Mouse (Mus musculus) hindbrain, embryonic 15.5 days (tissue): ENCODE data around the gene Slc30a5. TPM values are rescaled to one million over a fixed set of nuclear protein-coding genes. Genes with fewer than 3 reads are reported as not detected.
A peak's percentile ranks its signal among the peaks of the same experiment; 100 is the strongest.

ENCODE experiments used
- ATAC-seq: fragments of 200-750 bp; cut with Nextera tagmentation; 2 replicates; pipeline ENCODE4 v1.8.0; 2017; ENCODE audit warnings: low read depth, moderate number of reproducible peaks, moderate TSS enrichment; ENCODE audit not compliant: low FRiP score
- H3K27ac ChIP-seq: fragments of 300-500 bp; sonication (generic); replicated peaks from 2 replicates; pipeline ENCODE4 v1.5.1; 2015; ENCODE audit warnings: mild to moderate bottlenecking, inconsistent platforms
- H3K27me3 ChIP-seq: fragments of 300-500 bp; sonication (generic); 2 replicates; pipeline ENCODE4 v1.6.1; 2015; ENCODE audit warnings: control low read depth, inconsistent platforms
- H3K36me3 ChIP-seq: fragments of 300-500 bp; sonication (generic); 2 replicates; pipeline ENCODE4 v1.6.1; 2015; ENCODE audit warnings: control low read depth, inconsistent platforms
- H3K4me1 ChIP-seq: fragments of 300-500 bp; sonication (generic); replicated peaks from 2 replicates; pipeline ENCODE4 v1.6.1; 2015; ENCODE audit warnings: control low read depth, inconsistent platforms
- H3K4me2 ChIP-seq: fragments of 300-500 bp; sonication (generic); 2 replicates; pipeline ENCODE4 v1.6.1; 2015; ENCODE audit warnings: moderate library complexity, mild to moderate bottlenecking, inconsistent platforms
- H3K4me3 ChIP-seq: fragments of 300-500 bp; sonication (generic); 2 replicates; pipeline ENCODE4 v1.5.1; 2015; ENCODE audit warnings: mild to moderate bottlenecking, inconsistent platforms
- H3K9ac ChIP-seq: fragments of 300-500 bp; sonication (generic); 2 replicates; pipeline ENCODE4 v1.6.1; 2015; ENCODE audit warnings: inconsistent platforms
- H3K9me3 ChIP-seq: fragments of 300-500 bp; sonication (generic); 2 replicates; pipeline ENCODE4 v1.6.1; 2016; ENCODE audit warnings: control low read depth, inconsistent platforms
- WGBS: fragments of 180-500 bp; shearing (Covaris S2); methylation state at CpG from one replicate; pipeline ENCODE4 v1.1.7; 2015; 5-methylcytosine and 5-hydroxymethylcytosine counted together
- polyA plus RNA-seq: library from polyadenylated mRNA; unstranded; fragments of >200 nt; fragmentation: Nextera tagmentation; extraction: Ambion mirVana; gene quantifications from 2 replicates; pipeline ENCODE4 v1.2.1, GENCODE M21; 2015

Slc30a5 gene
- polyA plus RNA-seq, 1 experiment from 2014 or later, result 35.6 TPM

DNA sequence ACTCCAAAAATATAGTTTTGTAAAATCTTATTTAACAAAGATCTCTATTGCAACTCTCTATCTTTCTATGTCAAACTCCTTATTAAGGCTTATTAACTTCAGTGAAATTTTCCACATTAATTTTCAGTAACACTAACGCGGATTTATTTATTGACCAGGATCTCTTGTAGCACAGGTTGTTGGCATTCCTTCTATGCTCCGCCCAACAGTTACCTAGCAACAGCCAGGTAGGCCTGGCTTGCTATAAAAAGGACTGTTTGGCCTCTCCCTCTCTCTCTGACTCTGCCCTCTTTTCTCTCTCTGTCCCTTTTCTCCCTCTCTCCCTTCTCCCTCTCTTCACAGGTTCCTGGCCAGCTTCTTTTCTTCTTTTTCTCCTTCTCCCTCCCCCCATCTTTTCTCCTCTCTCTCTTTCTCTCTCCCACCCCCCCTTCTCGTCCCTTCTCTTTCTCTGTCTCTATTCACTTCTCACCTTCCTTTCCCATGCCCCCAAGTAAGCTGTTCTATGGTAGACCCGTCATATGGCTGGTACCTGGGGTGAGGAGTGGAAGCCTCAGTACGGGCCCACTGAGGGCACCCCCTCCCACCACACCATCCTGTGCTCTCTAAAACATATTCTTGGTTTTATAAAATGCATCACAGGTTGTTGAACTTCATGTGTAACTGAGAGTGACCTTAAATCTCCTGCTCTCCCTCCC, 45.8 kb downstream of the Slc30a5 start:
- Histone ChIP-seq H3K4me1 (peaks cover 8% of the 10 kb centered on the region), H3K27me3 (no peaks in the 10 kb centered on the region), H3K36me3 (no peaks in the 10 kb centered on the region), H3K9ac (no peak overlapping the region), H3K4me3 (no peak overlapping the region), H3K27ac (no peak overlapping the region), H3K9me3 (no peaks in the 10 kb centered on the region), H3K4me2 (no peak overlapping the region)
- 79% methylated on average over 6 of the region's 6 CpGs for WGBS
- no peak for ATAC-seq

DNA sequence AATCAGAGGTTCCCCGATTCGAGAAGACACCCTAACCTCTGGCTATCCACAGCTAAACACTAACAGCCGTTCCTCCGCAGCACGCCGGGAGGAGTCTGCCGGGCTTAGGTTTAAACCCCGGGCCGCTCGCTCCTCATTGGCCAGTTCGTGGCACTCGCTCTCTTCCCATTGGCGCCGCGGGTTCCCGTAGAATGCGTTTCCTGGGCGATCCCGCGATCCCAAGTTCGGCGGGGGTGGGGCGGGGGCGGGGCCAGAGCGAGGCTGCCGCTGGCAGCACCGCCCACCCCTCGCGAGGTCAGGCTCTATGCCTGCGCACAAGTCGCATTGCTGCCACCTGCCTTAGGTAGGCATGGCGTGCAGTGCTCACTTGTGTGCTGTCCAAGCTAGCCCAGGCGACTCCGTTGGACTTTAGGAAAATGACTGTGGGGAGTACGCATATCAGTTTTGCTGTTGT, 46.8 kb downstream of the Slc30a5 start, which contains the start of gene Ccnb1:
Gene Ccnb1, minus strand, starts transcription at position 157 of the 454 bp plus-strand sequence.
- Histone ChIP-seq H3K4me1 (peaks cover 8% of the 10 kb centered on the region), H3K27ac (no peak within 1 kb of the TSS), H3K9me3 (no peaks in the 10 kb centered on the region), H3K9ac (peak within 1 kb of the TSS; percentile 47), H3K27me3 (no peaks in the 10 kb centered on the region), H3K36me3 (no peaks in the 10 kb centered on the region), H3K4me2 (peak within 1 kb of the TSS; percentile 100), H3K4me3 (peak within 1 kb of the TSS; percentile 68)
- WGBS, result under 1% methylated on average over 35 of the region's 35 CpGs
- peak; percentile 99 for ATAC-seq

DNA sequence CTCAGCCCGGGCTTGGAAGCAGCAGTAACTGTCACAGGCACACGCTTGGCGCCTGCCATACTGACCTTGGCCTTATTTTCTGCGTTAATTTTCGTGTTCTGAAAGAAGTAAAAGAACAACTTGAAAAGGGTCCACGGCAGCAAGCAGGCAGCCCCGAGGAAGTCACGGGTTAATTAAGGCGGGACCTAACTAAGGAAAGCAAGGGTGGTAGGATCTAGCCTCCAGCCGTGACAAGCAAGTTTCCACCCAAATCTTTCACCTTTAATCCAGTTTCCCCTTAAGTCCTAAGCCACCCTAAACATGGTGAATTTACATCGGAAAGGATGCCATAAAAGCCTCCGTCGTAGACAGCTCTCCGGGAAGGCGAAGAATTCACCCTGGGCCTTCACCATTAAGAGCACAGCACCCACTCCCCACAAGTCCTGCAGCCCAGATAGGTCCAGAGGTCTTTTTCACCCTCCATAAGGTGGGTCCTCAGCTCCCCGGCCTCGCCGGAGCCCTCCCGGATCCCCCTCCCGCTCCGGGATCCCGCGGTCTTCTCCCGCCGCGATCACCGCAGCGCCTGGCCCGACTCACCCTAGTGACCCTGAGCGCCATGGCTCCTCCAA, 47.3 kb downstream of the Slc30a5 start:
- H3K36me3 ChIP-seq, result no peaks in the 10 kb centered on the region
- H3K4me2 ChIP-seq, result peak overlapping the region; percentile 100
- under 1% methylated on average over 30 of the region's 30 CpGs for WGBS
- H3K4me3 ChIP-seq, result peak overlapping the region; percentile 68
- no peaks in the 10 kb centered on the region for H3K27me3 ChIP-seq
- ATAC-seq, result peak; percentile 61
- H3K4me1 ChIP-seq, result peaks cover 8% of the 10 kb centered on the region
- H3K9me3 ChIP-seq, result no peaks in the 10 kb centered on the region
- peak overlapping the region; percentile 47 for H3K9ac ChIP-seq
- no peak overlapping the region for H3K27ac ChIP-seq

DNA sequence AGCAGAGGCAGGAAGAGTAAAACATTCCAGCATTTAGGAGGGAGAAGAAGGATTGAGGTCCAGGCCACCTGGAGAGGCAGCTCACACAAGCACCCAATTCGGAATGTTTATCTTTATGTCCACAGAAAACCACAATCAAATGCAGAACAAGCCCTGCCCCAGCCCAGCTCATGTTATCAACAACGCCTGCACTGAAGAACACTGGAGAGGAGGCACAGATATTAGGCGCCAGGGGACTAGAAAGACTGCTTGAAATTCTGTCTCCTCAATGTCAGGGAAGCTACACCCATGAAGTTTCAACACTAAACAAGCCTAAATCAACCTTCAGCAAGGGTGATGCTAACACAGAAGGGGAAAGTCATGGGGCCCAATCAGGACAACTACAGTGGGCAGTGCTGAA, 55.7 kb downstream of the Slc30a5 start:
- 86% methylated on average over 3 of the region's 3 CpGs for WGBS
- Histone ChIP-seq H3K4me2 (no peak overlapping the region), H3K9ac (no peak overlapping the region), H3K4me3 (no peak overlapping the region), H3K4me1 (peaks cover 13% of the 10 kb centered on the region), H3K9me3 (no peaks in the 10 kb centered on the region), H3K27ac (no peak overlapping the region), H3K36me3 (no peaks in the 10 kb centered on the region), H3K27me3 (no peaks in the 10 kb centered on the region)
- ATAC-seq, result no peak

GRCm38 (mm10) chr13:100776710-100777109, 56.5 kb downstream of the Slc30a5 start:
- no peak overlapping the region for H3K27ac ChIP-seq
- H3K4me1 ChIP-seq, result peaks cover 13% of the 10 kb centered on the region
- peak overlapping the region; percentile 95 for H3K4me2 ChIP-seq
- H3K9me3 ChIP-seq, result no peaks in the 10 kb centered on the region
- no peak for ATAC-seq
- H3K4me3 ChIP-seq, result no peak overlapping the region
- no peak overlapping the region for H3K9ac ChIP-seq
- no peaks in the 10 kb centered on the region for H3K27me3 ChIP-seq
- H3K36me3 ChIP-seq, result no peaks in the 10 kb centered on the region
- WGBS, result 68% methylated on average over 6 of the region's 6 CpGs

DNA sequence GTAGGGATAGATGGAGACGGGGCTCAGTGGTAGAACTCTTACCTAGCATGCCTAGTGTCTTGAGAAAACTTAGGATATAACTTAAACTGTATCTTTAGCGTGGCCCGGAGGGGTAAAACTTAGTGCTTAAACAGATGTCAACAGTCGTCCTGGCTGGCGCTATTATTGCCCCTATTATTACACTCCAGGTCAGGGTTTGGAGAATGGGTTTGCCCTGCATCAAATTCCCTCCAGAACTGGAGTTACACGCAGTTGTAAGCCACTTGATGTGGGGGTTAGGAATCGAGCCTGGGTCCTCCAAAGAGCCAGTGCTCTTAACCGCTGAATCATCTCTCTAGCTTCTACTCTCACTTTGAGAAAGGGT, 57.2 kb downstream of the Slc30a5 start:
- H3K9ac ChIP-seq, result peak overlapping the region; percentile 45; the same call in 1 of the 2 replicates
- ATAC-seq, result no peak; the same call in 1 of the 2 replicates
- peak overlapping the region; percentile 54 for H3K4me3 ChIP-seq

DNA sequence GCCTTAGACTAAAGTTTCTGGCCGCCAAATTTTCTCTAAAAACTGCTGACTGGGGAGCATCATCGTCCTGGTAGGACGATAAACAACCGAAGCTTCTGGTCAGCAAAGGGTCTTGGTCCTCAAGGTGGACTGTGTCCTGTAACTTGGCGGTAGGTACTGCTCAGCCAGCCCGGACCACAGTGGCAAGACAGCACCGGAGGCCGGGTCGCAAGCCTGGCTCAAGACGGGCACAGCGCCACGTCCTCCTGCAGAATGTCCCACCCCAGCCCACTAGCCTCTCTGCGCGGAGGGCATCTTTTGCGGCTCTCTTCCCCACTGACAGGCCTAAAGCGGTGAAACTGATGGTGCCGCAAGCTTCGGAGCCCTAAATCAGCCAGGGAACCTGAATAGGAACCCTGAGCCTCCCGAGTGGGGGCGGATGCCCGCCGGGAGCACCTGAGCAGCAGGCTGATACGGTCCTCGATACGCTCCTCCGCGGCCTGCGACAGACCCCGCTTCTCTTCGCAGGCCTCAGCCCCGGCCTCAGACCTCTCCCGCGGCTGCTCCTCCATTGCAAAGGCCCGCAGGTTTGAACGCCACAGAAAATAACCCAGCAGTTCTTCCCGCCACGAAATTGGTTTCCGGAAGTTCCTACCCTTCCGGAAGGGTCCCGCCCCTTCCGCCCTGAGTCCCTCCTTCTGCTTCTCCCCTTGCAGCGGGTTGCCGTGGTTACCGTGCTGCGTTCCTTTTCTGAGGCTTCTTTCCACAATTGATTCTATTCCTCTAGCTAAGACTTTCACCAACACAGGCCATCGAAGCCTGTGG, 57.8 kb downstream of the Slc30a5 start, which contains the start of gene Cenph:
Gene Cenph, minus strand, starts transcription at position 648 of the 804 bp plus-strand sequence.
- under 1% methylated on average over 46 of the region's 46 CpGs for WGBS
- no peaks in the 10 kb centered on the region for H3K9me3 ChIP-seq
- H3K36me3 ChIP-seq, result no peaks in the 10 kb centered on the region
- H3K4me1 ChIP-seq, result peaks cover 13% of the 10 kb centered on the region
- H3K27me3 ChIP-seq, result no peaks in the 10 kb centered on the region
- H3K4me2 ChIP-seq, result peak within 1 kb of the TSS; percentile 95
- H3K4me3 ChIP-seq, result peak within 1 kb of the TSS; percentile 54
- peak within 1 kb of the TSS; percentile 44; the same call in 1 of the 2 replicates for H3K27ac ChIP-seq
- ATAC-seq, result peak; percentile 97
- H3K9ac ChIP-seq, result peak within 1 kb of the TSS; percentile 45

More for the DNA sequence above, 57.2 kb downstream of the Slc30a5 start:
- Histone ChIP-seq H3K27me3 (no peaks in the 10 kb centered on the region), H3K4me1 (peaks cover 13% of the 10 kb centered on the region), H3K36me3 (no peaks in the 10 kb centered on the region), H3K27ac (peak overlapping the region; percentile 44; the same call in 1 of the 2 replicates), H3K4me2 (peak overlapping the region; percentile 95), H3K9me3 (no peaks in the 10 kb centered on the region)
- 14% methylated on average over 8 of the region's 8 CpGs for WGBS

GRCm38 (mm10) chr13:100774704-100775103, 58.5 kb downstream of the Slc30a5 start:
- Histone ChIP-seq H3K4me2 (peak overlapping the region; percentile 95), H3K27me3 (no peaks in the 10 kb centered on the region), H3K9me3 (no peaks in the 10 kb centered on the region), H3K9ac (no peak overlapping the region; the same call in 1 of the 2 replicates), H3K4me3 (peak overlapping the region; percentile 54), H3K4me1 (peaks cover 13% of the 10 kb centered on the region), H3K27ac (no peak overlapping the region), H3K36me3 (no peaks in the 10 kb centered on the region)
- ATAC-seq, result no peak

- H3K36me3 ChIP-seq, result no peaks in the 10 kb centered on the region
- H3K9me3 ChIP-seq, result no peaks in the 10 kb centered on the region
- 93% methylated on average over 2 of the region's 2 CpGs for WGBS
- no peak overlapping the region for H3K9ac ChIP-seq
- no peak overlapping the region for H3K4me3 ChIP-seq
- ATAC-seq, result no peak
- no peak overlapping the region for H3K27ac ChIP-seq
- H3K4me2 ChIP-seq, result no peak overlapping the region
- H3K4me1 ChIP-seq, result no peaks in the 10 kb centered on the region
- H3K27me3 ChIP-seq, result no peaks in the 10 kb centered on the region
Measured at GRCm38 (mm10) chr13:100755329-100755728, 77.9 kb downstream of the Slc30a5 start.

DNA sequence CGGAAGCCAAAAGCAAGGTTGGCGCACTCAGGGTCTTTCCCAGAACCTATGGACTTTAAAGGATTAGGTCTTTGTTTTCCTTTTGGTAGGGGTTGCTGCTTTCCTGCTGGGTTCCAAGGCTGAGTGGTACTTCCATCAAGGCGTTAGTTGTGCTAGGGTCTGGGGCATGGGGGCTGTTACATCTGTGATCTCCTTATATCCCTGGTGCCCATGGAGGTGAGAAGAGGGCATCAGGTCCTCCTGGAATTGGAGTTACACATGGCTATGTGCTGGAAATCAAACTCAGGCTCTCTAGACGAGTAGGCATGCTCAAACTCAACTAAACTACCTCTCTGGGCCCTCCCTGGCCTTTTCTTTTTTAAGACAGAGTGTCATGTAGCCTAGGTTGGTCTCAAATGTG, 79.0 kb downstream of the Slc30a5 start:
- no peak overlapping the region for H3K4me2 ChIP-seq
- no peak for ATAC-seq
- WGBS, result 78% methylated on average over 4 of the region's 4 CpGs

GRCm38 (mm10) chr13:100753011-100753410, 80.2 kb downstream of the Slc30a5 start:
- H3K4me1 ChIP-seq, result no peaks in the 10 kb centered on the region
- no peaks in the 10 kb centered on the region for H3K9me3 ChIP-seq
- H3K4me2 ChIP-seq, result no peak overlapping the region
- 94% methylated on average over 6 of the region's 6 CpGs for WGBS
- H3K4me3 ChIP-seq, result no peak overlapping the region
- no peak overlapping the region for H3K9ac ChIP-seq
- H3K27ac ChIP-seq, result no peak overlapping the region
- no peak for ATAC-seq
- no peaks in the 10 kb centered on the region for H3K36me3 ChIP-seq
- no peaks in the 10 kb centered on the region for H3K27me3 ChIP-seq

More for the DNA sequence above, 79.0 kb downstream of the Slc30a5 start:
- no peak overlapping the region for H3K27ac ChIP-seq
- H3K27me3 ChIP-seq, result no peaks in the 10 kb centered on the region
- H3K36me3 ChIP-seq, result no peaks in the 10 kb centered on the region
- H3K4me3 ChIP-seq, result no peak overlapping the region
- H3K4me1 ChIP-seq, result no peaks in the 10 kb centered on the region
- no peak overlapping the region for H3K9ac ChIP-seq
- H3K9me3 ChIP-seq, result no peaks in the 10 kb centered on the region
